Mouse (Mus musculus) embryonic facial prominence, embryonic 12.5 days (tissue): ENCODE data around the gene Alk. TPM values are rescaled to one million over a fixed set of nuclear protein-coding genes. Genes with fewer than 3 reads are reported as not detected.

Source experiments
- ATAC-seq: fragments of 200-750 bp; cut with Nextera tagmentation; 2 replicates; pipeline ENCODE4 v1.8.0; 2017; ENCODE audit not compliant: insufficient number of reproducible peaks, insufficient read depth, low FRiP score, low TSS enrichment
- H3K27ac ChIP-seq: fragments of 300-500 bp; sonication (generic); 2 replicates; pipeline ENCODE4 v1.5.1; 2016; ENCODE audit warnings: mild to moderate bottlenecking
- H3K27me3 ChIP-seq: fragments of 300-500 bp; sonication (generic); 2 replicates; pipeline ENCODE4 v1.6.1; 2016; ENCODE audit warnings: mild to moderate bottlenecking, moderate library complexity
- H3K36me3 ChIP-seq: fragments of 300-500 bp; sonication (generic); 2 replicates; pipeline ENCODE4 v1.6.1; 2016; ENCODE audit warnings: mild to moderate bottlenecking
- H3K4me1 ChIP-seq: fragments of 300-500 bp; sonication (generic); 2 replicates; pipeline ENCODE4 v1.6.1; 2016
- H3K4me2 ChIP-seq: fragments of 300-500 bp; sonication (generic); replicated peaks from 2 replicates; pipeline ENCODE4 v1.6.1; 2016; ENCODE audit warnings: mild to moderate bottlenecking, moderate library complexity
- H3K4me3 ChIP-seq: fragments of 300-500 bp; sonication (generic); 2 replicates; pipeline ENCODE4 v1.5.1; 2016; ENCODE audit warnings: mild to moderate bottlenecking
- H3K9ac ChIP-seq: fragments of 300-500 bp; sonication (generic); 2 replicates; pipeline ENCODE4 v1.6.1; 2016; ENCODE audit warnings: mild to moderate bottlenecking, moderate library complexity
- H3K9me3 ChIP-seq: fragments of 300-500 bp; sonication (generic); 2 replicates; pipeline ENCODE4 v1.6.1; 2016; ENCODE audit warnings: mild to moderate bottlenecking, moderate library complexity
- WGBS: fragments of 180-500 bp; shearing (Covaris S2); methylation state at CpG from one replicate; pipeline ENCODE4 v1.1.7; 2016; 5-methylcytosine and 5-hydroxymethylcytosine counted together
- polyA plus RNA-seq: library from polyadenylated mRNA; unstranded; fragments of >200 nt; fragmentation: Nextera tagmentation; extraction: Ambion mirVana; gene quantifications from 2 replicates; pipeline ENCODE4 v1.2.1, GENCODE M21; 2016

Gene Alk
- polyA plus RNA-seq, 1 experiment from 2014 or later = 1.0 TPM

- Histone ChIP-seq H3K9me3 (no peaks in the 10 kb centered on the region), H3K9ac (no peak overlapping the region), H3K4me3 (no peak overlapping the region), H3K27me3 (no peaks in the 10 kb centered on the region), H3K4me2 (no peak overlapping the region), H3K36me3 (no peaks in the 10 kb centered on the region), H3K4me1 (no peaks in the 10 kb centered on the region), H3K27ac (no peak overlapping the region)
- WGBS = 78% methylated on average over 4 of the region's 4 CpGs
- no peak for ATAC-seq
These were observed 24.3 kb downstream of the Alk start for GRCm38 (mm10) chr17:72580142-72580541.

DNA sequence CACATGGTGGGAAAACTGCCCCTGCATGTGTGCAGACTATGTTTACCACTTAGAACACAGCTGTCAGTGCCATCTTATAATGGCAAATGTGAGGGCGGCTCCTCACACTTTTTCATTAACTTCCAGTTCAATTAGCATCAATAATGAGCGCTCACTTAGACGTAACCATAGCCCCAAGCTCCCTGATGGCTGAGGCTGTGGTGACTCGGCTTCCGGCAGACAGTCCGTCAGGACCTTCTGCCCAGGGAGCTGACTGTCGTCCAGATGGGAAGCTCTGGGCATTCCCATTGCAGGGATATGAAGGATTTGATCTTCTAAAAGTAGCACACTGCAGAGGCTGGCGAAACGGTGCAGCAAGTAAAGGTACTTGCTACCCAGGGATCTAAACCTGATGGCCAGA is 25.1 kb downstream of the Alk start:
- no peak overlapping the region for H3K27ac ChIP-seq
- H3K4me2 ChIP-seq = no peak overlapping the region
- H3K27me3 ChIP-seq = no peaks in the 10 kb centered on the region
- no peaks in the 10 kb centered on the region for H3K9me3 ChIP-seq
- no peaks in the 10 kb centered on the region for H3K4me1 ChIP-seq
- no peak for ATAC-seq
- H3K4me3 ChIP-seq = no peak overlapping the region
- H3K9ac ChIP-seq = no peak overlapping the region
- no peaks in the 10 kb centered on the region for H3K36me3 ChIP-seq
- WGBS = 85% methylated on average over 9 of the region's 9 CpGs

GRCm38 (mm10) chr17:72571379-72571778 is 33.0 kb downstream of the Alk start:
- H3K27ac ChIP-seq = no peak overlapping the region
- H3K9ac ChIP-seq = no peak overlapping the region
- H3K4me3 ChIP-seq = no peak overlapping the region
- no peak for ATAC-seq
- no peak overlapping the region for H3K4me2 ChIP-seq
- H3K27me3 ChIP-seq = no peaks in the 10 kb centered on the region
- WGBS = 83% methylated on average over 2 of the region's 2 CpGs
- H3K36me3 ChIP-seq = no peaks in the 10 kb centered on the region
- H3K9me3 ChIP-seq = no peaks in the 10 kb centered on the region
- no peaks in the 10 kb centered on the region for H3K4me1 ChIP-seq

DNA sequence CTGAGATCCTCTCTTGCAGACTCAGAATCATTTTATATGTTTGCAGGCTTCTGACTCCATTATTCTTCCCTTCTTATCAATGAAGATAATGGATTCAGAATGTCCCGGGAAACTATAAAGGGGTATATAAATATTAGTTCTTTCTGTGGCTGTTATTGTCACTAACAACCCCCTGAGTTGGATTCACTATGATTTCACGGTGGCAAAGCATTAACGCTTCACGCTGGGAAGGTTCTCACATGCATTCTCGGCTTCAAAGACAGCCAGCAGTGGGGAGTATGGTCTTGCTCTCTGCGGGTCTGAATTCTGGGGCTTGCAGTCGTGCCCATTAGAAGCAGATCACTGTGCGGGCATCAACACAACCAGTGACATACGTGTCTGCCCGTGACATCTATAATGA is 34.9 kb downstream of the Alk start:
- ATAC-seq = no peak
- Histone ChIP-seq H3K27ac (no peak overlapping the region), H3K9ac (no peak overlapping the region), H3K4me1 (no peaks in the 10 kb centered on the region), H3K4me3 (no peak overlapping the region), H3K9me3 (no peaks in the 10 kb centered on the region), H3K36me3 (no peaks in the 10 kb centered on the region), H3K4me2 (no peak overlapping the region), H3K27me3 (no peaks in the 10 kb centered on the region)
- WGBS = 70% methylated on average over 10 of the region's 10 CpGs

GRCm38 (mm10) chr17:72563423-72563822 is 41.0 kb downstream of the Alk start:
- WGBS = 50% methylated on average over 5 of the region's 5 CpGs
- Histone ChIP-seq H3K27me3 (no peaks in the 10 kb centered on the region), H3K4me2 (no peak overlapping the region), H3K9me3 (no peaks in the 10 kb centered on the region), H3K4me1 (no peaks in the 10 kb centered on the region), H3K9ac (no peak overlapping the region), H3K27ac (no peak overlapping the region), H3K36me3 (no peaks in the 10 kb centered on the region), H3K4me3 (no peak overlapping the region)
- ATAC-seq = no peak

DNA sequence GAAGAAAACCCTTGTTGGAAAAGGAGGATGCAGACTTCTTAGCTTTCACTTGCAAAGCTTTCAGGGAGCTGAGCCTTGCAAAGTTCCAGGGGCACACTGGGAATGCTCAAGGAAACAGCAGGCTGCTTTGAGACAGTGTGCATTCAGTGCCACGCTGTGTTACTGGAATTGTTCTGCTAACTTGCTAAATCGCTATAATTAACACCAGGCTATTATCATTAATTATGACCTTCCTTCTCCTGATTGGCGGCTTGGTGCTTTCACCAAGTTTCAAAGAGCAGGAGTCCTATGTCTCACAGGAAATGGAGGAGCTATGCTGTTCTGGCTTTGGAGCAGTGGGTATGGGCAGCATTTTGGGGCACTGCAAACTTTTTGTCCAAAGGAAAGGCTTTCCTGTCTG is 43.0 kb downstream of the Alk start:
- Histone ChIP-seq H3K27me3 (no peaks in the 10 kb centered on the region), H3K4me3 (no peak overlapping the region), H3K27ac (no peak overlapping the region), H3K4me2 (no peak overlapping the region), H3K4me1 (no peaks in the 10 kb centered on the region), H3K9ac (no peak overlapping the region), H3K36me3 (no peaks in the 10 kb centered on the region), H3K9me3 (no peaks in the 10 kb centered on the region)
- no peak for ATAC-seq
- WGBS = 40% methylated on average over 3 of the region's 3 CpGs

DNA sequence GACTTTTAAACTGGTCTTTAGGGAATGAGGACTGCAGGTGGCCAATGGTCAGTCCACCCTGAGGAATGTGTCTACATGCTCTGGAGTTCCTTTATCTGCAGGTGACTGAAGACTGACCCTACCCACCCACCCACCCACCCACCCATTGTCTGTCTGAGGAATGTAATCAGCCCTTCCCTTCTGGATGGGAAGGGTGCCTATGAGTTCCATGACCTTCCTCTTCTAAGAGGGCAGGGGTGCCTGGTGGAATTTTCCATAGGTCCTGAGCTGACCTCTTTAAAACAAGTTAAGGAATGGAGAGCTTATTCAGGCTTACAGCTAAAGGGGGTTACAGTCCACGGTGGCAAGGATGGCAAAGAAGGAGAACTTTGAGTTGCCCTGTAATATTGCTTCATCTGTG is 43.7 kb downstream of the Alk start:
- Histone ChIP-seq H3K4me2 (no peak overlapping the region), H3K27ac (no peak overlapping the region), H3K9ac (no peak overlapping the region), H3K9me3 (no peaks in the 10 kb centered on the region), H3K4me3 (no peak overlapping the region), H3K27me3 (no peaks in the 10 kb centered on the region), H3K36me3 (no peaks in the 10 kb centered on the region), H3K4me1 (no peaks in the 10 kb centered on the region)
- ATAC-seq = no peak
- 85% methylated on average over 1 of the region's 1 CpGs for WGBS

GRCm38 (mm10) chr17:72557029-72557735 is 47.2 kb downstream of the Alk start:
- no peak for ATAC-seq
- no peaks in the 10 kb centered on the region for H3K9me3 ChIP-seq
- no peak overlapping the region for H3K9ac ChIP-seq
- no peaks in the 10 kb centered on the region for H3K36me3 ChIP-seq
- H3K4me1 ChIP-seq = no peaks in the 10 kb centered on the region
- no peak overlapping the region for H3K27ac ChIP-seq
- 82% methylated on average over 6 of the region's 6 CpGs for WGBS
- no peaks in the 10 kb centered on the region for H3K27me3 ChIP-seq
- H3K4me2 ChIP-seq = no peak overlapping the region
- H3K4me3 ChIP-seq = no peak overlapping the region

- no peak for ATAC-seq
- Histone ChIP-seq H3K9me3 (no peaks in the 10 kb centered on the region), H3K4me1 (no peaks in the 10 kb centered on the region), H3K27ac (no peak overlapping the region), H3K27me3 (no peaks in the 10 kb centered on the region), H3K4me3 (no peak overlapping the region), H3K36me3 (no peaks in the 10 kb centered on the region), H3K4me2 (no peak overlapping the region), H3K9ac (no peak overlapping the region)
- WGBS = 76% methylated on average over 4 of the region's 4 CpGs
These were observed 58.2 kb downstream of the Alk start for GRCm38 (mm10) chr17:72546274-72546673.

DNA sequence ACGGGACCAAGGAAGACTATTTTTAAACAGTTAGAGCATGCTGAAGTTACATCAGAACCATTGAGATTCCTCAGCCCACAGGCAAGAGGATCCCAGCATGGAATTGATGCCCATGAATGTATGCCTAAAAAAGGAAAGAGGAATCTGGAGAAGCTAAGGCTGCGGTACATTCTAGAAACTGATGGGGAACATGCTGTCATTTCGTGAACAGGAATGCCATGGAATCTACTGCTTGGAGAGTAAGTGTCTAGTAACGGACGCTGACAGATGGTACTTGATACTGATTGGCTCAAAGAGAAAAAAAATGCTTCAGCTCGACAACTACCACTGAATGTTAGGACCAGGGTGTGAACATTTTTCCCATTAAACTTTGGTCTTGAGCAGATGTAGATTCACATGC is 69.1 kb downstream of the Alk start:
- WGBS = 87% methylated on average over 6 of the region's 6 CpGs

DNA sequence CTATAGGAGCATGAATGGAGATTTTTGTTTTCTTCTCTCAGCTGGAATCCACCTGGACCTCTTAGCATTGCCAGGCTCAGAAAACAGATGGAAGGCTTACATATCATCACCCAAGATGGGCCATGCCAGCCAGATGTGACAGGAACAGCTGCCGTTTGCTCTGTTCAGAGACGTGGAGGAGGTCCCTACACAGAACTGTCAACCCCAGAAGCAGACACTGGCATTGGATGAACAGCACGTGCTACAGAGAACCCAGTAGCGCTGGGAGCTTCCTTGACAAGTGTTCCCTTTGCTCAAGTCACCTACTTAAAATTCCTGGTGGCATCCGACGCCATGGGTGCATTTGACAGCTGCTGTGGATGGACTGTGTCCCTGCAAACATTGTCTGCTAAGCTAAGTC is 72.2 kb downstream of the Alk start:
- no peak overlapping the region for H3K9ac ChIP-seq
- no peaks in the 10 kb centered on the region for H3K9me3 ChIP-seq
- no peak for ATAC-seq
- no peak overlapping the region for H3K4me2 ChIP-seq
- H3K4me3 ChIP-seq = no peak overlapping the region
- 73% methylated on average over 6 of the region's 6 CpGs for WGBS
- H3K27me3 ChIP-seq = no peaks in the 10 kb centered on the region
- H3K27ac ChIP-seq = no peak overlapping the region
- no peaks in the 10 kb centered on the region for H3K36me3 ChIP-seq
- H3K4me1 ChIP-seq = no peaks in the 10 kb centered on the region

More for the DNA sequence above, 69.1 kb downstream of the Alk start:
- Histone ChIP-seq H3K9ac (no peak overlapping the region), H3K27ac (no peak overlapping the region), H3K36me3 (no peaks in the 10 kb centered on the region), H3K27me3 (no peaks in the 10 kb centered on the region), H3K4me2 (no peak overlapping the region), H3K4me3 (no peak overlapping the region), H3K4me1 (no peaks in the 10 kb centered on the region), H3K9me3 (no peaks in the 10 kb centered on the region)
- no peak for ATAC-seq

GRCm38 (mm10) chr17:72528481-72528880 is 75.9 kb downstream of the Alk start:
- no peak for ATAC-seq
- 92% methylated on average over 8 of the region's 8 CpGs for WGBS
- H3K4me1 ChIP-seq = no peaks in the 10 kb centered on the region

GRCm38 (mm10) chr17:72527481-72527880 is 76.9 kb downstream of the Alk start:
- no peak overlapping the region for H3K9ac ChIP-seq
- no peaks in the 10 kb centered on the region for H3K4me1 ChIP-seq
- no peak overlapping the region for H3K4me2 ChIP-seq
- no peaks in the 10 kb centered on the region for H3K36me3 ChIP-seq
- no peak for ATAC-seq
- no peaks in the 10 kb centered on the region for H3K27me3 ChIP-seq
- no peak overlapping the region for H3K27ac ChIP-seq
- 78% methylated on average over 5 of the region's 5 CpGs for WGBS
- no peaks in the 10 kb centered on the region for H3K9me3 ChIP-seq
- no peak overlapping the region for H3K4me3 ChIP-seq

More at GRCm38 (mm10) chr17:72528481-72528880, 75.9 kb downstream of the Alk start:
- Histone ChIP-seq H3K4me3 (no peak overlapping the region), H3K9me3 (no peaks in the 10 kb centered on the region), H3K27ac (no peak overlapping the region), H3K36me3 (no peaks in the 10 kb centered on the region), H3K4me2 (no peak overlapping the region), H3K27me3 (no peaks in the 10 kb centered on the region), H3K9ac (no peak overlapping the region)
